Mouse (Mus musculus) embryonic facial prominence, embryonic 15.5 days (tissue): Measurements from ENCODE around the gene Gm45902. TPM values are rescaled to one million over a fixed set of nuclear protein-coding genes. Genes with fewer than 3 reads are reported as not detected.

Source experiments
- ATAC-seq: fragments of 200-750 bp; cut with Nextera tagmentation; 2 replicates; pipeline ENCODE4 v1.8.0; 2017; ENCODE audit warnings: low read depth, moderate TSS enrichment; ENCODE audit not compliant: insufficient number of reproducible peaks, low FRiP score, low TSS enrichment
- H3K27ac ChIP-seq: fragments of 300-500 bp; sonication (generic); replicated peaks from 2 replicates; pipeline ENCODE4 v1.5.1; 2015; ENCODE audit warnings: mild to moderate bottlenecking, inconsistent platforms
- H3K27me3 ChIP-seq: fragments of 300-500 bp; sonication (generic); 2 replicates; pipeline ENCODE4 v1.6.1; 2015; ENCODE audit warnings: inconsistent platforms
- H3K36me3 ChIP-seq: fragments of 300-500 bp; sonication (generic); 2 replicates; pipeline ENCODE4 v1.6.1; 2015; ENCODE audit warnings: mild to moderate bottlenecking, inconsistent platforms
- H3K4me1 ChIP-seq: fragments of 300-500 bp; sonication (generic); 2 replicates; pipeline ENCODE4 v1.6.1; 2015; ENCODE audit warnings: inconsistent platforms
- H3K4me2 ChIP-seq: fragments of 300-500 bp; sonication (generic); replicated peaks from 2 replicates; pipeline ENCODE4 v1.6.1; 2015; ENCODE audit warnings: mild to moderate bottlenecking, inconsistent platforms
- H3K4me3 ChIP-seq: fragments of 300-500 bp; sonication (generic); replicated peaks from 2 replicates; pipeline ENCODE4 v1.5.1; 2015; ENCODE audit warnings: mild to moderate bottlenecking, inconsistent platforms
- H3K9ac ChIP-seq: fragments of 300-500 bp; sonication (generic); 2 replicates; pipeline ENCODE4 v1.6.1; 2015; ENCODE audit warnings: inconsistent platforms
- H3K9me3 ChIP-seq: fragments of 300-500 bp; sonication (generic); replicated peaks from 2 replicates; pipeline ENCODE4 v1.6.1; 2016; ENCODE audit warnings: inconsistent platforms
- WGBS: fragments of 180-500 bp; shearing (Covaris S2); methylation state at CpG from one replicate; pipeline ENCODE4 v1.1.7; 2015; 5-methylcytosine and 5-hydroxymethylcytosine counted together
- polyA plus RNA-seq: library from polyadenylated mRNA; unstranded; fragments of >200 nt; fragmentation: Nextera tagmentation; extraction: Ambion mirVana; gene quantifications from 2 replicates; pipeline ENCODE4 v1.2.1, GENCODE M21; 2015

The Gm45902 gene
- polyA plus RNA-seq: 4.0 and 4.1 TPM in 2 replicates

GRCm38 (mm10) chr2:3512552-3513454, at the start of gene Gm45902, which contains the start of the genes Hspa14 and Cdnf:
TSS of gene Gm45902 (minus strand) at chr2:3512790.
TSS of gene Hspa14 (minus strand) at chr2:3512814.
TSS of gene Cdnf (plus strand) at chr2:3513030.
- under 1% methylated on average over 60 of the region's 60 CpGs for WGBS
- H3K4me1 ChIP-seq: peaks cover 17% of the 10 kb centered on the region
- H3K9ac ChIP-seq: peak within 1 kb of the TSS; percentile 82
- H3K27me3 ChIP-seq: no peaks in the 10 kb centered on the region
- peak within 1 kb of the TSS; percentile 89 for H3K27ac ChIP-seq
- ATAC-seq: peak; percentile 100
- peaks cover 22% of the 10 kb centered on the region for H3K36me3 ChIP-seq
- H3K4me3 ChIP-seq: peak within 1 kb of the TSS; percentile 84
- peak within 1 kb of the TSS; percentile 82 for H3K4me2 ChIP-seq
- no peaks in the 10 kb centered on the region for H3K9me3 ChIP-seq

- no peaks in the 10 kb centered on the region for H3K4me1 ChIP-seq
- no peak overlapping the region for H3K9ac ChIP-seq
- no peak for ATAC-seq
- H3K4me2 ChIP-seq: no peak overlapping the region
- no peak overlapping the region for H3K4me3 ChIP-seq
- 0 out of 2 replicates have a peak, but pooled peaks cover 3% of the 10 kb centered on the region for H3K27me3 ChIP-seq
- H3K9me3 ChIP-seq: no peaks in the 10 kb centered on the region
- H3K36me3 ChIP-seq: no peaks in the 10 kb centered on the region
- H3K27ac ChIP-seq: no peak overlapping the region
- 1% methylated on average over 4 of the region's 4 CpGs for WGBS
These were observed 34.0 kb upstream of the Gm45902 start for GRCm38 (mm10) chr2:3546588-3546987.

GRCm38 (mm10) chr2:3546055-3546454, 33.5 kb upstream of the Gm45902 start:
- 61% methylated on average over 2 of the region's 2 CpGs for WGBS
- H3K4me3 ChIP-seq: no peak overlapping the region
- no peaks in the 10 kb centered on the region for H3K9me3 ChIP-seq
- ATAC-seq: no peak
- no peak overlapping the region for H3K27ac ChIP-seq
- no peaks in the 10 kb centered on the region for H3K36me3 ChIP-seq
- no peak overlapping the region for H3K9ac ChIP-seq
- no peak overlapping the region for H3K4me2 ChIP-seq
- H3K27me3 ChIP-seq: 0 out of 2 replicates have a peak, but pooled peaks cover 3% of the 10 kb centered on the region
- no peaks in the 10 kb centered on the region for H3K4me1 ChIP-seq

GRCm38 (mm10) chr2:3541307-3542079, 28.9 kb upstream of the Gm45902 start:
- 62% methylated on average over 9 of the region's 9 CpGs for WGBS
- H3K4me3 ChIP-seq: no peak overlapping the region
- H3K9ac ChIP-seq: no peak overlapping the region
- no peaks in the 10 kb centered on the region for H3K4me1 ChIP-seq
- no peak for ATAC-seq
- H3K36me3 ChIP-seq: no peaks in the 10 kb centered on the region
- H3K4me2 ChIP-seq: no peak overlapping the region
- H3K27ac ChIP-seq: no peak overlapping the region
- 0 out of 2 replicates have a peak, but pooled peaks cover 3% of the 10 kb centered on the region for H3K27me3 ChIP-seq
- H3K9me3 ChIP-seq: no peaks in the 10 kb centered on the region

GRCm38 (mm10) chr2:3526288-3526687, 13.7 kb upstream of the Gm45902 start:
- H3K27me3 ChIP-seq: no peaks in the 10 kb centered on the region
- H3K9ac ChIP-seq: no peak overlapping the region
- WGBS: 77% methylated on average over 6 of the region's 6 CpGs
- H3K9me3 ChIP-seq: no peaks in the 10 kb centered on the region
- no peak overlapping the region for H3K4me3 ChIP-seq
- H3K4me2 ChIP-seq: no peak overlapping the region
- H3K4me1 ChIP-seq: no peaks in the 10 kb centered on the region
- H3K36me3 ChIP-seq: no peaks in the 10 kb centered on the region
- H3K27ac ChIP-seq: no peak overlapping the region
- ATAC-seq: no peak

- Histone ChIP-seq H3K9me3 (no peaks in the 10 kb centered on the region), H3K27me3 (no peaks in the 10 kb centered on the region), H3K36me3 (no peaks in the 10 kb centered on the region), H3K4me2 (no peak overlapping the region), H3K9ac (no peak overlapping the region), H3K4me3 (no peak overlapping the region), H3K4me1 (no peaks in the 10 kb centered on the region), H3K27ac (no peak overlapping the region)
- 78% methylated on average over 4 of the region's 4 CpGs for WGBS
- ATAC-seq: no peak
These were observed 10.0 kb upstream of the Gm45902 start for GRCm38 (mm10) chr2:3522558-3522957.

GRCm38 (mm10) chr2:3512076-3512475, 514 bp downstream of the Gm45902 start:
- ATAC-seq: no peak
- WGBS: under 1% methylated on average over 15 of the region's 15 CpGs
- H3K27ac ChIP-seq: peak overlapping the region; percentile 89
- peaks cover 25% of the 10 kb centered on the region for H3K36me3 ChIP-seq
- H3K27me3 ChIP-seq: no peaks in the 10 kb centered on the region
- H3K9ac ChIP-seq: peak overlapping the region; percentile 82
- peak overlapping the region; percentile 82 for H3K4me2 ChIP-seq
- H3K4me3 ChIP-seq: peak overlapping the region; percentile 84
- H3K4me1 ChIP-seq: peaks cover 17% of the 10 kb centered on the region
- no peaks in the 10 kb centered on the region for H3K9me3 ChIP-seq

- 97% methylated on average over 5 of the region's 5 CpGs for WGBS
- Histone ChIP-seq H3K27me3 (no peaks in the 10 kb centered on the region), H3K9me3 (no peaks in the 10 kb centered on the region), H3K4me1 (no peaks in the 10 kb centered on the region), H3K36me3 (peaks cover 56% of the 10 kb centered on the region), H3K4me3 (no peak overlapping the region), H3K27ac (no peak overlapping the region), H3K9ac (no peak overlapping the region), H3K4me2 (no peak overlapping the region)
- ATAC-seq: no peak
These were observed 11.7 kb downstream of the Gm45902 start for GRCm38 (mm10) chr2:3500886-3501285.

GRCm38 (mm10) chr2:3499543-3499942, 13.0 kb downstream of the Gm45902 start:
- H3K36me3 ChIP-seq: peaks cover 55% of the 10 kb centered on the region
- no peak for ATAC-seq
- 90% methylated on average over 6 of the region's 6 CpGs for WGBS

GRCm38 (mm10) chr2:3493833-3494409, 18.7 kb downstream of the Gm45902 start:
- H3K36me3 ChIP-seq: peaks cover 73% of the 10 kb centered on the region
- H3K4me1 ChIP-seq: no peaks in the 10 kb centered on the region
- H3K9ac ChIP-seq: no peak overlapping the region
- 88% methylated on average over 3 of the region's 3 CpGs for WGBS
- H3K27ac ChIP-seq: no peak overlapping the region
- H3K4me3 ChIP-seq: no peak overlapping the region
- no peaks in the 10 kb centered on the region for H3K9me3 ChIP-seq
- H3K4me2 ChIP-seq: no peak overlapping the region
- no peak for ATAC-seq
- no peaks in the 10 kb centered on the region for H3K27me3 ChIP-seq

More at GRCm38 (mm10) chr2:3499543-3499942, 13.0 kb downstream of the Gm45902 start:
- Histone ChIP-seq H3K27me3 (no peaks in the 10 kb centered on the region), H3K4me1 (no peaks in the 10 kb centered on the region), H3K27ac (no peak overlapping the region), H3K4me3 (no peak overlapping the region), H3K9ac (no peak overlapping the region), H3K4me2 (no peak overlapping the region), H3K9me3 (no peaks in the 10 kb centered on the region)

GRCm38 (mm10) chr2:3489816-3490215, 22.8 kb downstream of the Gm45902 start:
- no peaks in the 10 kb centered on the region for H3K9me3 ChIP-seq
- no peak overlapping the region for H3K27ac ChIP-seq
- H3K4me2 ChIP-seq: no peak overlapping the region
- H3K9ac ChIP-seq: no peak overlapping the region
- peaks cover 47% of the 10 kb centered on the region for H3K36me3 ChIP-seq
- ATAC-seq: no peak
- H3K4me3 ChIP-seq: no peak overlapping the region
- H3K4me1 ChIP-seq: no peaks in the 10 kb centered on the region
- no peaks in the 10 kb centered on the region for H3K27me3 ChIP-seq
- 75% methylated on average over 3 of the region's 3 CpGs for WGBS
